Mouse (Mus musculus): ENCODE measurements around the gene Txnip. TPM values are rescaled to one million over a fixed set of nuclear protein-coding genes. Genes with fewer than 3 reads are reported as not detected.

The Txnip gene
- polyA plus RNA-seq, 1 experiment, result 1.2 TPM

DNA sequence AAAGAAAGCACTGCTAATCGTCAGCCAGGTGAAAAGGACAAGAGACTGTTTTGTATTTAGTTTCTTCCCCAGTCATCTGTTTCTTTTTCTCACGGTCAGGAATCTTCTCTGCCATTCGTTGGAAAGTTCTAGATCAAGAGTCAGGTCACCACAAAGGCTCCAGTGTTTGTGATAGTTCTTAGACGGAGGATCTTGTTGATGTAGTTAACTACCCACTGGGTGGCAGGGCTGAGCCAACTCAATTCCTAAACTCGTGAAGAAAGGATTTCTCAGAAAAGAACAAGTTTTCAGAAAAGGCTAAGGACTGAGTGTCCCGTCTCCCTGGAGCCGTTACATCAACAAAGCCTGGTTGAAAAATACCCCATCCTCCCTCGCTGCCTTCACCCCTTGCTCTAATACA lies 6.6 kb upstream of the Txnip start:
- no peak for TF ChIP-seq MAX (IDR thresholded peaks at IDR 0.05)
- no peak for TF ChIP-seq CTCF (IDR thresholded peaks at IDR 0.05; ENCODE audit: control insufficient read depth, insufficient read depth, insufficient read length)
- TF ChIP-seq CEBPB (IDR thresholded peaks at IDR 0.05; ENCODE audit: low read depth), result no peak
- no peak for TF ChIP-seq MYOG (IDR thresholded peaks at IDR 0.05; ENCODE audit: control insufficient read depth, extremely low read depth, insufficient read length)
- TF ChIP-seq USF1 (IDR thresholded peaks at IDR 0.05; ENCODE audit: low read depth), result no peak
- TF ChIP-seq MYOD1 (IDR thresholded peaks at IDR 0.05; ENCODE audit: control insufficient read depth, insufficient read length, low read depth), result no peak
- TF ChIP-seq FOSL1 (IDR thresholded peaks at IDR 0.05; ENCODE audit: insufficient read depth, low read length, poor library complexity, severe bottlenecking), result no peak
- peak overlapping the region; percentile 18 for H3ac ChIP-seq (ENCODE audit: control insufficient read depth, insufficient read length, low read depth)

DNA sequence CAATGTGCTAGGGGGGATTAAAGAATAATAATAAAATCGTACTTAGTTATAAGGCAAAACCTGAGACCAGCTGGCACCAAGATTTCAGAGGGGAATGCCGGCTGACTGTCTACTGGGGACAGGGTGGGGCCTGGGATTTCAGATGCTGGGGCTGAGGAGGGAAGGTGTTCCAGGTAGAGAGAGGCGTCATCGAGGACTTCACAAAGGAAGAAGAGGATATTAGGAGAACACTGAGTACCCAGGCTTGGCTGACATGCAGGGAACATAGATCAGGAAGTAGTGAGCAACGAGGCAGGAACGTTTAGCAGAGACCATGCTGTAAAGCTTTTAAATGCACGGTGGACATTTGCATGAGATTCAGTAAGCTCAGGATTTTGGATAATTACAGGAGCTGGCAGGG lies 5.9 kb upstream of the Txnip start:
- Histone ChIP-seq H3K4me3 (ENCODE audit: insufficient read depth, poor library complexity, severe bottlenecking) (no peak overlapping the region), H3K27me3 (ENCODE audit: control insufficient read depth, insufficient read depth, insufficient read length) (no peaks in the 10 kb centered on the region), H3ac (ENCODE audit: control insufficient read depth, insufficient read length, low read depth) (no peak overlapping the region), H3K79me2 (ENCODE audit: control insufficient read depth, insufficient read depth) (no peaks in the 10 kb centered on the region), H3K79me3 (ENCODE audit: low read depth) (no peaks in the 10 kb centered on the region), H3K36me3 (ENCODE audit: control insufficient read depth, insufficient read depth) (no peaks in the 10 kb centered on the region)
- no peak for TF ChIP-seq MYOD1 (IDR thresholded peaks at IDR 0.05; ENCODE audit: control insufficient read depth, insufficient read length, low read depth)
- no peak for TF ChIP-seq FOSL1 (IDR thresholded peaks at IDR 0.05; ENCODE audit: insufficient read depth, low read length, poor library complexity, severe bottlenecking)
- TF ChIP-seq MYOG (IDR thresholded peaks at IDR 0.05; ENCODE audit: control insufficient read depth, extremely low read depth, insufficient read length), result no peak
- TF ChIP-seq MAX (IDR thresholded peaks at IDR 0.05), result no peak
- no peak for TF ChIP-seq CTCF (IDR thresholded peaks at IDR 0.05; ENCODE audit: control insufficient read depth, insufficient read depth, insufficient read length)
- no peak for TF ChIP-seq USF1 (IDR thresholded peaks at IDR 0.05; ENCODE audit: low read depth)
- no peak for TF ChIP-seq CEBPB (IDR thresholded peaks at IDR 0.05; ENCODE audit: low read depth)

More for the DNA sequence above, 6.6 kb upstream of the Txnip start:
- Histone ChIP-seq H3K79me3 (ENCODE audit: low read depth) (no peaks in the 10 kb centered on the region), H3K27me3 (ENCODE audit: control insufficient read depth, insufficient read depth, insufficient read length) (no peaks in the 10 kb centered on the region), H3K36me3 (ENCODE audit: control insufficient read depth, insufficient read depth) (no peaks in the 10 kb centered on the region), H3K4me3 (ENCODE audit: insufficient read depth, poor library complexity, severe bottlenecking) (no peak overlapping the region), H3K79me2 (ENCODE audit: control insufficient read depth, insufficient read depth) (no peaks in the 10 kb centered on the region)

DNA sequence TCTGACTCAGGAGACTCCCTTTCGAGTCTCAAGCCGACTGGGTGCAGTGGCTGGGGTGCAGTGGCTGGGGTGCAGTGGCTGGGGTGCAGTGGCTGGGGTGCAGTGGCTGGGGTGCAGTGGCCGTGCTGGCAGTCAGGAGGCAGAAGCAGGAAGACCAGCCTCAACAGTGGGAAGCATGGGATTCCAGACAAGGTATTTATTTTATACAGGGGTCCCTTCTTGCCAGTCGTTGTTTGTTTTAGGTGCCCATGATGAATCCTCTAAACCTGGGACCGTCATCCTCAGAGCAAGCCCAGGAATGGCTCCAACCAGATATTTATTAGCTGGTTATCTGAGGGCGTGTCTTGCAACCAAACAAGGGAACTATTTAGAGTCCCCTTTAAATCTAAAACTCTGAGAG lies 4.2 kb upstream of the Txnip start:
- Histone ChIP-seq H3K4me3 (ENCODE audit: insufficient read depth, poor library complexity, severe bottlenecking) (no peak overlapping the region), H3ac (ENCODE audit: control insufficient read depth, insufficient read length, low read depth) (no peak overlapping the region), H3K36me3 (ENCODE audit: control insufficient read depth, insufficient read depth) (no peaks in the 10 kb centered on the region), H3K79me3 (ENCODE audit: low read depth) (no peaks in the 10 kb centered on the region), H3K79me2 (ENCODE audit: control insufficient read depth, insufficient read depth) (no peaks in the 10 kb centered on the region), H3K27me3 (ENCODE audit: control insufficient read depth, insufficient read depth, insufficient read length) (no peaks in the 10 kb centered on the region)
- TF ChIP-seq CEBPB (IDR thresholded peaks at IDR 0.05; ENCODE audit: low read depth), result no peak
- no peak for TF ChIP-seq FOSL1 (IDR thresholded peaks at IDR 0.05; ENCODE audit: insufficient read depth, low read length, poor library complexity, severe bottlenecking)

DNA sequence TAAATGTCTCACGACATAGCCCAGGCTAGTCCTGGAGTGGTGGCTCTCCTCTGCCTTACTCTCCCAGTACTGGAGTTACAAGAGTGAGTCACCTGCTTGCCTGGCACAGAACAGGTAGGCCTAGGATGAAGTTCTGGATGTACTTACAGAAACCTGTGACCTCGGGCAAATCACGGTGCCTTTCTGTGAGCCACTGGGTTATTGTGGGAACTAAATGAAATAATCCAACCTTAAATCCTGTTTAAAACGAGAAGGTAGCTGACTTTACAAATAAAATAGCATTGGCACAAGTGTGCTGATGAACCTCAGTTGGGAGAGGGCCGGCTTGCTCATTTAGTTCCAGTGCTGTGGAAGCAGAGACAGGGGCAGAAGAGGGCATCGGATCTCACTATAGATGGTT lies 3.5 kb upstream of the Txnip start:
- no peaks in the 10 kb centered on the region for H3K79me3 ChIP-seq (ENCODE audit: low read depth)
- H3K4me3 ChIP-seq (ENCODE audit: insufficient read depth, poor library complexity, severe bottlenecking), result no peak overlapping the region
- no peak for TF ChIP-seq FOSL1 (IDR thresholded peaks at IDR 0.05; ENCODE audit: insufficient read depth, low read length, poor library complexity, severe bottlenecking)
- TF ChIP-seq USF1 (IDR thresholded peaks at IDR 0.05; ENCODE audit: low read depth), result no peak
- TF ChIP-seq CTCF (IDR thresholded peaks at IDR 0.05; ENCODE audit: control insufficient read depth, insufficient read depth, insufficient read length), result no peak
- no peak for TF ChIP-seq MYOG (IDR thresholded peaks at IDR 0.05; ENCODE audit: control insufficient read depth, extremely low read depth, insufficient read length)
- no peak for TF ChIP-seq MYOD1 (IDR thresholded peaks at IDR 0.05; ENCODE audit: control insufficient read depth, insufficient read length, low read depth)
- no peak for TF ChIP-seq CEBPB (IDR thresholded peaks at IDR 0.05; ENCODE audit: low read depth)
- no peak for TF ChIP-seq MAX (IDR thresholded peaks at IDR 0.05)
- no peak overlapping the region for H3ac ChIP-seq (ENCODE audit: control insufficient read depth, insufficient read length, low read depth)
- H3K36me3 ChIP-seq (ENCODE audit: control insufficient read depth, insufficient read depth), result no peaks in the 10 kb centered on the region
- H3K79me2 ChIP-seq (ENCODE audit: control insufficient read depth, insufficient read depth), result no peaks in the 10 kb centered on the region
- H3K27me3 ChIP-seq (ENCODE audit: control insufficient read depth, insufficient read depth, insufficient read length), result no peaks in the 10 kb centered on the region

DNA sequence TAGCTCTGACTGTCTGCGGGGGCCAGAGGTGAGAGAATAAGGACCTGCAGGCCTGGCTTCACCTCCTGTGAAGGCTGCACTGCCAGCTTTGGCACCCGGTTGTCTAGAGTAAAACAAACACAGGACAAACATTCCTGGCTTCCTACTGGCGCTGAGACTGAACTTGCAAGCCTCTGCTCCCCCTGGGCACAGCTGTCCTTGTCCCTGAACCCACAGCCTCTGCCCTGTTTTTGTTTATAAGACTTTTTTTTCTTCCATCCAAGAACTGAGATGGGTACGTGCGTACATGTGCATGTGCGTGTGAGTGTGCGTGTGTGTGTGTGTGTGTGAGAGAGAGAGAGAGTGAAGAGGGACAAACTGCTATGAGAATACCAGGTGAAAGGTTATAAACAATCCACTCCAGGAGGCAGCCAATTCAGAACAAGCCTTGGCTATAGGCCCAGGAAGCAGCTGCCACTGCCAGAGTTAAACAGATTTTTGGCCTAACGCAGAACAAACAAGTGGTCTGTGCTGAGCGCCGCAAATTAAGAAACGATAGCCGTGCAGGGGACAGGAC lies 2.6 kb upstream of the Txnip start:
- H3K27me3 ChIP-seq (ENCODE audit: control insufficient read depth, insufficient read depth, insufficient read length), result no peaks in the 10 kb centered on the region
- H3K36me3 ChIP-seq (ENCODE audit: control insufficient read depth, insufficient read depth), result no peaks in the 10 kb centered on the region
- no peaks in the 10 kb centered on the region for H3K79me2 ChIP-seq (ENCODE audit: control insufficient read depth, insufficient read depth)
- TF ChIP-seq MYOG (IDR thresholded peaks at IDR 0.05; ENCODE audit: control insufficient read depth, extremely low read depth, insufficient read length), result no peak
- no peak for TF ChIP-seq MAX (IDR thresholded peaks at IDR 0.05)
- no peak for TF ChIP-seq USF1 (IDR thresholded peaks at IDR 0.05; ENCODE audit: low read depth)
- no peak for TF ChIP-seq FOSL1 (IDR thresholded peaks at IDR 0.05; ENCODE audit: insufficient read depth, low read length, poor library complexity, severe bottlenecking)
- no peak for TF ChIP-seq CTCF (IDR thresholded peaks at IDR 0.05; ENCODE audit: control insufficient read depth, insufficient read depth, insufficient read length)
- no peak for TF ChIP-seq CEBPB (IDR thresholded peaks at IDR 0.05; ENCODE audit: low read depth)
- no peak for TF ChIP-seq MYOD1 (IDR thresholded peaks at IDR 0.05; ENCODE audit: control insufficient read depth, insufficient read length, low read depth)
- no peaks in the 10 kb centered on the region for H3K79me3 ChIP-seq (ENCODE audit: low read depth)
- H3K4me3 ChIP-seq (ENCODE audit: insufficient read depth, poor library complexity, severe bottlenecking), result no peak overlapping the region
- H3ac ChIP-seq (ENCODE audit: control insufficient read depth, insufficient read length, low read depth), result no peak overlapping the region

DNA sequence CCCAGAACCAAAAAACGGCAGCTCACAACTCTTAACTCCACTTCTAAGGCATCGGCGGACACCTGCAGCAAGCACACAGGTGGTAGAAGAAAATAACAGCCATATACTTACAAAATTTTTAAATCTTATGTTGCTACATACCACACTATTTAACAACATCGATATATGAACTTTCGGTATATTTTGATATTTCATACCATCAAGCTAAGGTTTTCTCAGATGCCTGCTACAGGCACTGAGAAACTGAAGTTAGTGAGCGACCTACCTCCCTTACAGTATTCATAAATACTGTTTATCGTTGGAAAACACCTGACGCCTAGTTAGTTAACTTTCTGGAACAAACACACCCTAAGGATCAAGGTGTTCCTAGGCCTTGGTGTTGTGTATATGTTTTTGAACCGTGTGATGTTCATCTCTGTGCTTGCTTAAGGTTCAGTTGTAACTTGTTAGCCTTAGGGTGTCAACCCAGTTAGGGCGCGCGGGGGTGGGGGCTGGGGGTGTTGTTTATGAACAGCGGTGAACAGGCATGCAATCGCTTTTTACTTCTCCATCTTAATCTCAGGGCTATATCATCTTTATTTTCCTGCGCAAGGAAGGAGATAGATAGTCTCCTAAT lies 1.6 kb upstream of the Txnip start:
- H3K27me3 ChIP-seq (ENCODE audit: control insufficient read depth, insufficient read depth, insufficient read length), result no peaks in the 10 kb centered on the region
- H3ac ChIP-seq (ENCODE audit: control insufficient read depth, insufficient read length, low read depth), result no peak overlapping the region
- no peak for TF ChIP-seq MYOD1 (IDR thresholded peaks at IDR 0.05; ENCODE audit: control insufficient read depth, insufficient read length, low read depth)
- no peaks in the 10 kb centered on the region for H3K36me3 ChIP-seq (ENCODE audit: control insufficient read depth, insufficient read depth)
- no peak overlapping the region for H3K4me3 ChIP-seq (ENCODE audit: insufficient read depth, poor library complexity, severe bottlenecking)
- H3K79me3 ChIP-seq (ENCODE audit: low read depth), result no peaks in the 10 kb centered on the region
- no peaks in the 10 kb centered on the region for H3K79me2 ChIP-seq (ENCODE audit: control insufficient read depth, insufficient read depth)
